Mouse (Mus musculus) liver, adult (tissue): ENCODE measurements around the gene Prpf4.

Experiments
- GATA4 ChIP-seq: IDR thresholded peaks from 2 replicates; pipeline ENCODE4 v1.6.1; 2014; ENCODE audit warnings: mild to moderate bottlenecking, low read length; ENCODE audit not compliant: insufficient replicate concordance

Gene Prpf4

GRCm38 (mm10) chr4:62418448-62418847 lies 9.9 kb downstream of the Prpf4 start:
- no peak for TF ChIP-seq GATA4

GRCm38 (mm10) chr4:62419091-62419490 lies 10.5 kb downstream of the Prpf4 start:
- TF ChIP-seq GATA4: no peak

- TF ChIP-seq GATA4: no peak
Observed at GRCm38 (mm10) chr4:62425891-62426290, 17.3 kb downstream of the Prpf4 start.

GRCm38 (mm10) chr4:62427978-62428758 lies 19.6 kb downstream of the Prpf4 start:
- TF ChIP-seq GATA4: no peak

- no peak for TF ChIP-seq GATA4
Observed at GRCm38 (mm10) chr4:62429616-62430015, 21.0 kb downstream of the Prpf4 start.

GRCm38 (mm10) chr4:62430678-62431077 lies 22.1 kb downstream of the Prpf4 start:
- TF ChIP-seq GATA4: no peak

- TF ChIP-seq GATA4: no peak
Observed at GRCm38 (mm10) chr4:62431522-62431921, 22.9 kb downstream of the Prpf4 start.

- no peak for TF ChIP-seq GATA4
Observed at GRCm38 (mm10) chr4:62433939-62434870, 25.6 kb downstream of the Prpf4 start.

GRCm38 (mm10) chr4:62435081-62435480 lies 26.5 kb downstream of the Prpf4 start, which contains the start of gene Rnf183:
Rnf183 (minus strand) TSS chr4:62435252.
- TF ChIP-seq GATA4: no peak

- TF ChIP-seq GATA4: no peak
Observed at GRCm38 (mm10) chr4:62437256-62437778, 28.7 kb downstream of the Prpf4 start.

- TF ChIP-seq GATA4: no peak
Observed at GRCm38 (mm10) chr4:62437871-62438270, 29.3 kb downstream of the Prpf4 start.

- TF ChIP-seq GATA4: no peak
Observed at GRCm38 (mm10) chr4:62439793-62440192, 31.2 kb downstream of the Prpf4 start.

GRCm38 (mm10) chr4:62440544-62440943 lies 31.9 kb downstream of the Prpf4 start:
- peak; percentile 70; the same call in 1 of the 2 replicates for TF ChIP-seq GATA4

GRCm38 (mm10) chr4:62440986-62441385 lies 32.4 kb downstream of the Prpf4 start:
- no peak for TF ChIP-seq GATA4

- TF ChIP-seq GATA4: no peak
Observed at GRCm38 (mm10) chr4:62454995-62455394, 46.4 kb downstream of the Prpf4 start.
